29 mouse cellular contexts compared by ENCODE assay signal in genomic region chr3:116953366-116953765, GRCm38 (mm10). TPM values are rescaled to one million over a fixed set of nuclear protein-coding genes. Genes with fewer than 3 reads are reported as not detected.
"Had no signal": no experiment of that assay in that cellular context is flagged by ENCODE, and none has a peak within 500 bp of the region (broad histone marks: within the 10 kb centered on the region; RNA-seq: fewer than 3 reads in every experiment).

No protein-coding gene starts in this region.

- DNase-seq: kidney, adult 8-10 months; kidney, postnatal 10 days; kidney, postnatal 4 days; layer of hippocampus, postnatal 36 days; liver, embryonic 13.5 days; lung, embryonic 14.5 days; right cerebral cortex, adult 18-20 months; right cerebral cortex, postnatal 14 days; right cerebral cortex, postnatal 4 days; thymus, adult 2 months; thymus, postnatal 14 days; thymus, postnatal 4 days had no signal

- H3K4me1 ChIP-seq: kidney, embryonic 15.5 days; midbrain, embryonic 12.5 days; midbrain, embryonic 15.5 days; neural tube, embryonic 12.5 days; neural tube, embryonic 15.5 days had no signal

- H3K4me3 ChIP-seq: kidney, embryonic 15.5 days; left cerebral cortex, adult 2 months; liver, embryonic 13.5 days; midbrain, embryonic 12.5 days; midbrain, embryonic 15.5 days; neural tube, embryonic 12.5 days; neural tube, embryonic 15.5 days had no signal

- H3K27ac ChIP-seq: kidney, embryonic 15.5 days; liver, embryonic 13.5 days; macrophage; midbrain, embryonic 12.5 days; midbrain, embryonic 15.5 days; neural tube, embryonic 12.5 days; neural tube, embryonic 15.5 days; stomach, postnatal 0 days had no signal

RNA-seq across cellular contexts. Expression of gene 4930455H04Rik, which starts 14.7 kb away (rescaled TPM):
- total RNA-seq: layer of hippocampus, adult 18-20 months; layer of hippocampus, postnatal 10 days; layer of hippocampus, postnatal 36 days; left cerebral cortex, adult 2 months; left cerebral cortex, postnatal 10 days; left cerebral cortex, postnatal 36 days; megakaryocyte, adult 5-6 weeks had no signal
- polyA plus RNA-seq: kidney, embryonic 15.5 days; limb, embryonic 14.5 days; liver, embryonic 13.5 days; liver, embryonic 16.5 days; lung, embryonic 14.5 days; lung, postnatal 0 days; macrophage; midbrain, embryonic 12.5 days; midbrain, embryonic 15.5 days; neural tube, embryonic 12.5 days; neural tube, embryonic 15.5 days; stomach, embryonic 14.5 days; thymus, adult 2 months had no signal

RNA-seq across cellular contexts. Expression of gene Palmd, which starts 15.4 kb away (rescaled TPM):
- total RNA-seq: megakaryocyte, adult 5-6 weeks had no signal
- polyA plus RNA-seq: macrophage had no signal
